Mouse (Mus musculus): ENCODE measurements around the gene Ptk7.

DNA sequence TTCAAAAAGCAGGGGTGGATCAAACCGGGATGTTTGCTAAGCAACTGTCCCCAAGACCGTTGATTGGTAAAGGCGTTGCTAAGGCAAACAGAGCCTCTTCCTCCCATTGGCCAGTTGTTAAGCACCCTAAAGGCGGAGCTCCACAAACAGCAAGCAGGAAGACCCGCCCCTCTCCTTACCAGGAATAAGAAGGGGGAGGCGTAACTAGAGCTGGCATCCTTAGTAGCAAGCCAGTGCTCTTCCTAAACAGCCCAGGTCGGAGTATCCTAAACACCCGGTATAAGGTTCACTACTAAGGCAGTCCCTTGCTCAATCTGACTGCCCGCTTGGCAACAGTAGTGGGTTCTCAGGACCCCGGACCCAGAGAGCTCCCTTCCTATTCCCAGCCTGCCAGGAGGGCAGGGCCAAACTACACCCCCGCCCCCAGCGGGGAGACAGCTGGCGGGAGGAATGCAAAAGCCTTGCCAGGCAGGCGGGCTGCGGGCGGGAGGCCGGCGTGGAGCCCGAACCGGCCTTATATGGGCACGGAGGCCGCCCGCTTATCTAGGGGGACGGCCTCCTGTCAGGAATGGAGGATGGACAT lies 76.4 kb downstream of the Ptk7 start:
- TF ChIP-seq CTCF (conservative IDR thresholded peaks at IDR 0.05; ENCODE audit: low read length) (no peak), NANOG (IDR thresholded peaks at IDR 0.05; ENCODE audit: borderline replicate concordance, low read length) (no peak), POU5F1 (IDR thresholded peaks at IDR 0.05; ENCODE audit: borderline replicate concordance, low read length) (no peak)
